Mouse (Mus musculus) brain, embryonic 14.5 days (tissue): ENCODE measurements around the gene Inafm1. TPM values are rescaled to one million over a fixed set of nuclear protein-coding genes. Genes with fewer than 3 reads are reported as not detected.

Experiments
- DNase-seq: peaks from one replicate; pipeline ENCODE4 v3.0.0-alpha.2; 2011; ENCODE audit warnings: low read depth
- CTCF ChIP-seq: fragments of 200-500 bp; IDR thresholded peaks from 2 replicates; pipeline ENCODE4 v1.5.1; 2012; ENCODE audit warnings: inconsistent platforms, mild to moderate bottlenecking, moderate library complexity, borderline replicate concordance; ENCODE audit not compliant: insufficient read depth, insufficient read length; ENCODE audit errors: extremely low read depth
- POLR2A ChIP-seq: fragments of 200-500 bp; IDR thresholded peaks from 2 replicates; pipeline ENCODE4 v1.6.1; 2012; ENCODE audit warnings: mild to moderate bottlenecking, inconsistent platforms, borderline replicate concordance; ENCODE audit not compliant: poor library complexity, insufficient read depth, insufficient read length, severe bottlenecking; ENCODE audit errors: extremely low read depth
- polyA plus RNA-seq: library from polyadenylated mRNA; depleted of rRNA; stranded (reverse); fragments of >200 nt; gene quantifications from 2 replicates; pipeline ENCODE4 v1.2.3, GENCODE M21; 2012; rRNA removed

The Inafm1 gene
- polyA plus RNA-seq, 1 experiment = 50.1 TPM

DNA sequence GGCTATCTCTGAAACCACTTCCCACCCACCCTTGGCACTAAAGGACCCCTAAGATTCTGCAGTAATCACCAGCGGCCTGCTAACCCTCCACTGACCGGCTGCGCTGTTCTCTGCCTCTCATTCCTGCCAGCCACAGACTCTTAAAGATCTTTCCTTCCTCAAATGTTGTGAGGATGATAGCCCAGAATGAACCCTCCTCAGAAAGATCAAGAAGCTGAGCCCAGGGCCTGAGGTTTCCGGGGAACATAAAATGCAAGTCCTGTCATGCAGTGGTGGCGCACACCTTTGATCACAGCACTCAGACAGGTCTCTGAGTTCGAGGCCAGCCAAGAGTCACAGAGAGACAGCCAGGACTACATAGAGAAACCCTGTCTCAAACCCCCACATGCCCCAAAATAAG, 31.2 kb downstream of the Inafm1 start:
- TF ChIP-seq POLR2A = no peak
- no peak for TF ChIP-seq CTCF
- no peak for DNase-seq

DNA sequence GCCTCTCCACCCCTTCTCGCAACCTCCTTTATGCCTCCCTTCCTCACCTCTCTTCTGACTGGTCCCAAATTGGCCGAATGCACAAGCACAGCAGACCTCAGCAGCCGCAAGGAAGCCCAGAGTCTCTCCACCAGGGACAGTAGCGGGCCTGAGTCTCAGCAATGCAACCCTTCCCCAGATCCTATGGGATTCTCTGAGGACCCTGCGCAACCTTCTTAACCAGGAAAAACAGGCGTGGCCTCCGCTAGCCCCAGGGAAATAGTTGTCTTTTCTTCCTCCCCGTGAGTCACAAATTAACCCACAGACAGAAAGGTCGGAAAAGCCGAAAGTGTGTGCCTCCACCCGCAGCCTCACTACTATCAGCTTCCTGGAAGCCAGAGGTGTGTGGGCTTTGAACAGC, 31.6 kb downstream of the Inafm1 start:
- TF ChIP-seq CTCF = peak; percentile 13; the same call in 1 of the 2 replicates
- no peak for TF ChIP-seq POLR2A
- no peak for DNase-seq

DNA sequence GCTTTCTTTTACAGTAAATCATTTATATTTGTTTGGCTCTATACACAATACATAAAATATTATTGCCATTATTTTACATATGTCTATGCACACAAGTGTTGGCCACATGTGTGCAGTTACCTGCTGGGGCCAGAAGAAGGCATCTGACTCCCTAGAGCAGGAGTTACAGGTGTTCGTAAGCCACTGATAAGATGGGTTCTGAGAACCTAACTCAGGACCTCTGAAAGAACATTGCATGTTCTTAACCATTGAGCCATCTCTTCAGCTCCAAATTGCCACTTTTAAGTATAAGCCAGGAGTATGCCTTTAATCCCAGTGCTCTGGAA, 32.5 kb downstream of the Inafm1 start:
- TF ChIP-seq CTCF (no peak), POLR2A (no peak)
- DNase-seq = no peak

DNA sequence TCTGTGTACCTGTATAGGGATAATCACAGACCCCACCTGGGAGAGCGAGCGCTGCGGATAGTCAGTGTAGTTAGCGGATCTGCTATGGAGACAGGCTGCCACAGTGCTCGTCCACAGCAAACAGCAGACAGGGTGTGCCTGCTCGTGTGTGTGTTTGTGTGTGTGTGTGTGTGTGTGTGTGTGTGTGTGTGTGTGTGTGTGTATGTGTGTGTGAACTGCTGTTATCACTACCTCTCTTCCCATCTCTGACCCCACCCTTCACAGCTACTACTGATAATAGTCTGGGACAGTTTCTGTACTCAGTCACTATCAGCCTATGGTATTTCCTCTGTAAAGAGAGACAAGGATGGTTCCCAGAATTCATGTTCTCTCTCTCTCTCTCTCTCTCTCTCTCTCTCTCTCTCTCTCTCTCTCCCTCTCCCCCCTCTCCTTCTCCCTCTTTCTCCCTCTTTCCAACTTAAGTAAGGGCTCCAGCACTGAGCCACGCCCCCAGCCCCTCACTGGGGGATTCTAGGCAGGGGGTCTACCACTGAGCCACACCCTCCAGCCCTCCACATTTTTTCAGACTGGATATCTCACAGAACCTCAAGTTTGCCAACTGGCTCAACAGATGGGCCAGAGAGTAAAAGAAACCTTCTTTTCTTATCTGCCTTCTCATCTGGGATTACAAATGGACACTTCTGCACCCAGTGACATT, 33.0 kb downstream of the Inafm1 start:
- DNase-seq = no peak
- TF ChIP-seq POLR2A (no peak), CTCF (no peak)

DNA sequence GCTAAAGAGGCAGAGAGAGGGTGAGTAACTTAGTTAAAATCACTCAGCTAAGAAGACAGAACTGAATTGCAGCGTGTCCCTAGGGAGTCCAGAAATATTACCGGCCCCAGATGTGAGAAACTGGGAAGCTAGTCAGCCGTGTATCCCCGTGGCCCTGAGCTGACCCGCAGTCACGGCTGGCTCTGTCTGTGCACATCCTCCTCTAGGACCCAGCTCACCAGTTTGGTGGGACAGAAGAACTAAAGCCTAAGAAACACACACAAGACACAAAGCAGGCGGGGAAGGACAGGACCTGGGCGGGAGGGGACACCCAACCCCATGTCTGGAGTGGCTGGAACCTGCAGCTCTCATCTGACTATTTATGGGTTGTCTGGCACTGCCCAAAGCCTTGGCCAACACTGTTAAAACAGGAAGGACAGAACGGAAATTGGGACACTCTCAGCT, 33.8 kb downstream of the Inafm1 start:
- no peak for DNase-seq
- TF ChIP-seq CTCF (no peak), POLR2A (no peak)

DNA sequence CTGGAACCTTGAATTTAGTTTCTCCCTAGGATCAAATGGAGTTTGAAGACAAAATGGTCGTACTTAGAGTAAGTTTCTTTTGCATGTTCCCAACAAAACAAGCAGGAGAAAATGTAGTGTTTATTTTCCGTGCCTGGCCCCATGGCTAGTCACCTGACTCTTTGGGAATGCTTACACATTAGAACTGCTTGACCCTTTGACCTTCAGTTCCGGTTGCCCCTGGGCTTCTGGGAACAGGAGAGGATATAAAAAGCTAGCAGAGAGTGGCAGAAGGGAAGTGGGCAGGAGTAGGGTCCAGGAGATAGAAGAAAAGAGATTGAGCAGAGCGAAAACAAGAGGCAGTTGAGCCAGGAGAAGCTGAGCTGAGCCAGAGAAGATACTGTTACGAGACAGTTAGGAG, 43.5 kb downstream of the Inafm1 start:
- peak; percentile 1 for DNase-seq
- TF ChIP-seq POLR2A (no peak), CTCF (no peak)

Other genes starting within 250 kb of the Inafm1 start
- 12.8 and 28.5 TPM in 2 replicates for gene Bicra, start 225.7 kb downstream of the Inafm1 start, polyA plus RNA-seq
- gene Zfp541, start 211.8 kb downstream of the Inafm1 start, polyA plus RNA-seq = 0.09 and 0.18 TPM in 2 replicates
- 192 and 199 TPM in 2 replicates for gene Napa, start 175.2 kb downstream of the Inafm1 start, polyA plus RNA-seq
- 46.0 and 47.2 TPM in 2 replicates for gene Kptn, start 153.7 kb downstream of the Inafm1 start, polyA plus RNA-seq
- 25.7 and 34.0 TPM in 2 replicates for gene Slc8a2, start 143.8 kb downstream of the Inafm1 start, polyA plus RNA-seq
- 188 and 256 TPM in 2 replicates for gene Meis3, start 98.5 kb downstream of the Inafm1 start, polyA plus RNA-seq
- 20.4 and 22.5 TPM in 2 replicates for gene Dhx34, start 51.6 kb downstream of the Inafm1 start, polyA plus RNA-seq
- gene C5ar2, start 29.5 kb downstream of the Inafm1 start, polyA plus RNA-seq = 0.08 and 0.11 TPM in 2 replicates
- 1.1 and 1.4 TPM in 2 replicates for gene C5ar1, start 14.1 kb downstream of the Inafm1 start, polyA plus RNA-seq
- gene Ccdc9, start 13.2 kb upstream of the Inafm1 start, polyA plus RNA-seq = 42.5 and 63.9 TPM in 2 replicates
- 26.6 and 27.4 TPM in 2 replicates for gene Bbc3, start 34.8 kb upstream of the Inafm1 start, polyA plus RNA-seq
- 147 and 150 TPM in 2 replicates for gene Sae1, start 114.2 kb upstream of the Inafm1 start, polyA plus RNA-seq
- 63.7 and 73.2 TPM in 2 replicates for gene Zc3h4, start 127.3 kb upstream of the Inafm1 start, polyA plus RNA-seq
- 52.5 and 69.0 TPM in 2 replicates for gene Tmem160, start 179.2 kb upstream of the Inafm1 start, polyA plus RNA-seq
- 4.6 and 5.1 TPM in 2 replicates for gene Npas1, start 204.1 kb upstream of the Inafm1 start, polyA plus RNA-seq